Mouse (Mus musculus): Measurements from ENCODE around the gene Prune2.

The Prune2 gene

GRCm38 (mm10) chr19:17268669-17269068 is 312.8 kb downstream of the Prune2 start:
- no peak for DNase-seq

GRCm38 (mm10) chr19:17271179-17271622 is 315.3 kb downstream of the Prune2 start:
- no peak for DNase-seq

GRCm38 (mm10) chr19:17272988-17273387 is 317.1 kb downstream of the Prune2 start:
- DNase-seq = no peak

Measured in liver (tissue).